Mouse (Mus musculus): Measurements from ENCODE around the gene Gm10972.
"Not testable (repeated sequence)": the region's sequence is repeated elsewhere in the genome, so short reads cannot be mapped to it uniquely, and the experiment has no call there.

The Gm10972 gene

GRCm38 (mm10) chr3:94659142-94659748 lies 16.3 kb downstream of the Gm10972 start:
- DNase-seq (ENCODE audit: low read depth, low spot score), result peak; percentile 18

- DNase-seq (ENCODE audit: low read depth, low spot score), result not testable (repeated sequence)
Observed at GRCm38 (mm10) chr3:94660841-94661240, 17.9 kb downstream of the Gm10972 start.

GRCm38 (mm10) chr3:94665060-94665802 lies 22.3 kb downstream of the Gm10972 start:
- not testable (repeated sequence) for DNase-seq (ENCODE audit: low read depth, low spot score)

GRCm38 (mm10) chr3:94665896-94666295 lies 23.0 kb downstream of the Gm10972 start:
- DNase-seq (ENCODE audit: low read depth, low spot score), result not testable (repeated sequence)

- not testable (repeated sequence) for DNase-seq (ENCODE audit: low read depth, low spot score)
Observed at GRCm38 (mm10) chr3:94675101-94675500, 32.2 kb downstream of the Gm10972 start.

- DNase-seq (ENCODE audit: low read depth, low spot score), result no peak
Observed at GRCm38 (mm10) chr3:94679351-94679841, 36.5 kb downstream of the Gm10972 start.

GRCm38 (mm10) chr3:94680032-94680431 lies 37.1 kb downstream of the Gm10972 start:
- DNase-seq (ENCODE audit: low read depth, low spot score), result not testable (repeated sequence)

GRCm38 (mm10) chr3:94680783-94681182 lies 37.9 kb downstream of the Gm10972 start:
- peak; percentile 3 for DNase-seq (ENCODE audit: low read depth, low spot score)

GRCm38 (mm10) chr3:94683646-94684045 lies 40.7 kb downstream of the Gm10972 start:
- DNase-seq (ENCODE audit: low read depth, low spot score), result no peak

GRCm38 (mm10) chr3:94685989-94686772 lies 43.3 kb downstream of the Gm10972 start:
- DNase-seq (ENCODE audit: low read depth, low spot score), result not testable (repeated sequence)

- DNase-seq (ENCODE audit: low read depth, low spot score), result not testable (repeated sequence)
Observed at GRCm38 (mm10) chr3:94688698-94689097, 45.8 kb downstream of the Gm10972 start.

GRCm38 (mm10) chr3:94689195-94689594 lies 46.3 kb downstream of the Gm10972 start:
- DNase-seq (ENCODE audit: low read depth, low spot score), result not testable (repeated sequence)

- not testable (repeated sequence) for DNase-seq (ENCODE audit: low read depth, low spot score)
Observed at GRCm38 (mm10) chr3:94690162-94690561, 47.2 kb downstream of the Gm10972 start.

GRCm38 (mm10) chr3:94690616-94691247 lies 47.8 kb downstream of the Gm10972 start:
- no peak for DNase-seq (ENCODE audit: low read depth, low spot score)

- DNase-seq (ENCODE audit: low read depth, low spot score), result not testable (repeated sequence)
Observed at GRCm38 (mm10) chr3:94691694-94692093, 48.8 kb downstream of the Gm10972 start.
